Mouse (Mus musculus) adrenal gland, postnatal 36 days (tissue): Measurements from ENCODE around the gene Styk1. TPM values are rescaled to one million over a fixed set of nuclear protein-coding genes. Genes with fewer than 3 reads are reported as not detected.
"Not testable (repeated sequence)": the region's sequence is repeated elsewhere in the genome, so short reads cannot be mapped to it uniquely, and the experiment has no call there.

ENCODE experiments used
- DNase-seq, 2 experiments: peaks; one replicate each; pipeline ENCODE4 v3.0.0; 2021; ENCODE audit warnings: mixed read lengths in 1 of 2
- total RNA-seq, 2 experiments: library from RNA; stranded (reverse); gene quantifications; 2 replicates each; pipeline ENCODE4 v1.2.3; 2021

Gene Styk1
- total RNA-seq, 2 experiments from 2014 or later: 0.30 to 0.53 TPM

- peak; percentile 85 to 87 for DNase-seq
These were observed 60.2 kb downstream of the Styk1 start, which contains the start of gene Magohb for GRCm38 (mm10) chr6:131292991-131293788. Magohb (minus strand) TSS chr6:131293244.

GRCm38 (mm10) chr6:131292276-131292990 is 61.0 kb downstream of the Styk1 start:
- peak in 1 of 2 experiments; percentile 29 for DNase-seq

- peak; percentile 20 to 45 for DNase-seq
These were observed 63.0 kb downstream of the Styk1 start for GRCm38 (mm10) chr6:131290430-131290829.

- not testable (repeated sequence) for DNase-seq
These were observed 75.2 kb downstream of the Styk1 start for GRCm38 (mm10) chr6:131278160-131278559.

- DNase-seq: no peak
These were observed 76.7 kb downstream of the Styk1 start for GRCm38 (mm10) chr6:131276659-131277058.

- DNase-seq: no peak
These were observed 81.1 kb downstream of the Styk1 start for GRCm38 (mm10) chr6:131272311-131272710.

- no peak for DNase-seq
These were observed 83.1 kb downstream of the Styk1 start for GRCm38 (mm10) chr6:131270312-131270711.

- DNase-seq: no peak
These were observed 83.8 kb downstream of the Styk1 start for GRCm38 (mm10) chr6:131269599-131269998.

GRCm38 (mm10) chr6:131264175-131264574 is 89.2 kb downstream of the Styk1 start:
- no peak for DNase-seq

- no peak for DNase-seq
These were observed 90.6 kb downstream of the Styk1 start for GRCm38 (mm10) chr6:131262778-131263177.

GRCm38 (mm10) chr6:131262009-131262408 is 91.4 kb downstream of the Styk1 start:
- DNase-seq: no peak

Other genes starting within 250 kb of the Styk1 start
- gene Klra2, start 106.2 kb downstream of the Styk1 start, total RNA-seq: 1 to 10 TPM; 2.5 to 3.0 TPM
- gene Magohb, start 60.4 kb downstream of the Styk1 start, total RNA-seq: 10 to 100 TPM; 10.7 to 12.7 TPM
- gene Ybx3, start 34.9 kb upstream of the Styk1 start, total RNA-seq: 100 to 1,000 TPM; 200 to 230 TPM
- gene 5430401F13Rik, start 132.8 kb upstream of the Styk1 start, total RNA-seq: not detected
- gene Gm6619, start 132.8 kb upstream of the Styk1 start, total RNA-seq: not detected